Mouse (Mus musculus) neural tube, embryonic 11.5 days (tissue): Measurements from ENCODE around the gene Cd300lf. TPM values are rescaled to one million over a fixed set of nuclear protein-coding genes. Genes with fewer than 3 reads are reported as not detected.

Experiments used
- ATAC-seq: fragments of 200-750 bp; cut with Nextera tagmentation; 2 replicates; pipeline ENCODE4 v1.8.0; 2017; ENCODE audit warnings: moderate number of reproducible peaks, mild to moderate bottlenecking, moderate TSS enrichment, moderate library complexity; ENCODE audit not compliant: insufficient read depth, low FRiP score, low TSS enrichment
- DNase-seq: peaks from one replicate; pipeline ENCODE4 v3.0.0-alpha.2; 2015; ENCODE audit warnings: low spot score
- H3K27ac ChIP-seq: fragments of 300-500 bp; sonication (generic); 2 replicates; pipeline ENCODE4 v1.5.1; 2014; ENCODE audit warnings: low read depth, mild to moderate bottlenecking, low read length
- H3K27me3 ChIP-seq: fragments of 300-500 bp; sonication (generic); 2 replicates; pipeline ENCODE4 v1.6.1; 2014; ENCODE audit warnings: mild to moderate bottlenecking, low read length, mixed read lengths; ENCODE audit not compliant: control insufficient read depth, insufficient read depth
- H3K36me3 ChIP-seq: fragments of 300-500 bp; sonication (generic); 2 replicates; pipeline ENCODE4 v1.6.1; 2014; ENCODE audit warnings: mild to moderate bottlenecking, low read length, moderate library complexity, mixed read lengths; ENCODE audit not compliant: control insufficient read depth, insufficient read depth
- H3K4me1 ChIP-seq: fragments of 300-500 bp; sonication (generic); 2 replicates; pipeline ENCODE4 v1.6.1; 2014; ENCODE audit warnings: low read length, mixed read lengths; ENCODE audit not compliant: control insufficient read depth, insufficient read depth
- H3K4me2 ChIP-seq: fragments of 300-500 bp; sonication (generic); 2 replicates; pipeline ENCODE4 v1.6.1; 2014; ENCODE audit warnings: low read depth, mild to moderate bottlenecking, moderate library complexity
- H3K4me3 ChIP-seq: fragments of 300-500 bp; sonication (generic); 2 replicates; pipeline ENCODE4 v1.5.1; 2014; ENCODE audit warnings: low read depth, low read length
- H3K9ac ChIP-seq: fragments of 300-500 bp; sonication (generic); 2 replicates; pipeline ENCODE4 v1.6.1; 2014; ENCODE audit warnings: mild to moderate bottlenecking, low read length
- H3K9me3 ChIP-seq: fragments of 300-500 bp; sonication (generic); 2 replicates; pipeline ENCODE4 v1.6.1; 2016; ENCODE audit warnings: low read length; ENCODE audit not compliant: control insufficient read depth
- WGBS: fragments of 180-500 bp; shearing (Covaris S2); extraction: QIAGEN DNeasy Blood & Tissue Kit; methylation state at CpG from one replicate; pipeline ENCODE4 v1.1.7; 2014; 5-methylcytosine and 5-hydroxymethylcytosine counted together
- polyA plus RNA-seq: library from polyadenylated mRNA; unstranded; fragments of >200 nt; fragmentation: Nextera tagmentation; extraction: Ambion mirVana; gene quantifications from 2 replicates; pipeline ENCODE4 v1.2.1, GENCODE M21; 2014

Cd300lf gene
- polyA plus RNA-seq, 1 experiment from 2014 or later: not detected

DNA sequence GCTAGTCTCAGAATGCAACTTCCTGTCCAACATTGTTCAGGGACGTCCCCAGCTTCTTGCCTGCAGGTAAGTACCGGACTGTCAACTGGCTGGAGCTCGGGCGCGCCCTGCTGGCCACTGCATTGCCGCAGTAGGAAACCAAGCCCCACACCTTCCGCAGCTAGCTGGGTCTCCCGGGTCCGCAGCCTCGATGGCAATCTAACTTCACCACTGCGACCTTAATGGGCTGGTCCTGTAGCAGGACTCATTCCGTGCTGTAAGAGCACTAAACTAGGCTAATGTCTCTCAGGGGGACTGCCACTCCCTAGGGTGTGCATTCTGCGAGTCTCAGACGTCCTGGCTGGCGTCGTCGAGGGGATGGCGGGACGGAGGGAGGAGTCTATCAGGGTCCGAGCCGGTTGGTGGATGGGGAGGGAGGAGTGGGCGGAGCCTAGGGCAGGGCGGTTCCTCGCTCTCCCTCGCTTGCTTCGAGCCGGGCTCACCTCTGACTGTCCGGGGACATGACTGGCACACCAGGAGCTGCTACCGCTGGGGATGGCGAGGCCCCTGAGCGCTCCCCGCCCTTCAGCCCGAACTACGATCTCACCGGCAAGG lies 20.0 kb upstream of the Cd300lf start:
- ATAC-seq: peak; percentile 67; the same call in 1 of the 2 replicates
- Histone ChIP-seq H3K9me3 (no peaks in the 10 kb centered on the region), H3K27ac (no peak overlapping the region), H3K27me3 (peaks cover 21% of the 10 kb centered on the region), H3K4me3 (peak overlapping the region; percentile 20; the same call in 1 of the 2 replicates), H3K4me2 (peak overlapping the region; percentile 31), H3K9ac (no peak overlapping the region), H3K36me3 (no peaks in the 10 kb centered on the region), H3K4me1 (peaks cover 5% of the 10 kb centered on the region; the same call in 1 of the 2 replicates)
- 1% methylated on average over 30 of the region's 35 CpGs for WGBS
- DNase-seq: peak; percentile 81

DNA sequence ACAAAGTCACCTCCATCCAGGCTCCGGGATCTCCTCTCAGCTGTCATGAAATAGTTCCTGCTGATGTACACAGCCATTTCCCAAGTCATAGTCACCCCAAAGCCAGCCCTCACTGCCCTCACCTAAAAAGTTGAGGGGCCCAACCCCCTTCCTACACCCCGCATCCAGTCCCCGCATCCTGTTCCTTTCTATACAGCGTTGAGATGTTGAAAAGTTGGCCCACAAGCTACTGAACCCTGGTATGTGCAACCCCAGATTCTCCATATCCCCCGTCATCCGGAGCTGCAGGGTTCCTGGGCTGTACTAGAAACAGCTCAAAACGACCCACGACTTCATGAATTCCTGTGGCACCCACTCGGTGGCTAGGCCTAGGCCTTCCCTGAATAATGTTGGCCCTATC lies 19.3 kb upstream of the Cd300lf start:
- Histone ChIP-seq H3K27ac (no peak overlapping the region), H3K36me3 (no peaks in the 10 kb centered on the region), H3K27me3 (peaks cover 21% of the 10 kb centered on the region), H3K4me2 (peak overlapping the region; percentile 31; the same call in 1 of the 2 replicates), H3K9me3 (no peaks in the 10 kb centered on the region), H3K9ac (no peak overlapping the region), H3K4me3 (no peak overlapping the region), H3K4me1 (peaks cover 4% of the 10 kb centered on the region; the same call in 1 of the 2 replicates)
- ATAC-seq (no peak), DNase-seq (no peak)
- WGBS: 78% methylated on average over 9 of the region's 9 CpGs

DNA sequence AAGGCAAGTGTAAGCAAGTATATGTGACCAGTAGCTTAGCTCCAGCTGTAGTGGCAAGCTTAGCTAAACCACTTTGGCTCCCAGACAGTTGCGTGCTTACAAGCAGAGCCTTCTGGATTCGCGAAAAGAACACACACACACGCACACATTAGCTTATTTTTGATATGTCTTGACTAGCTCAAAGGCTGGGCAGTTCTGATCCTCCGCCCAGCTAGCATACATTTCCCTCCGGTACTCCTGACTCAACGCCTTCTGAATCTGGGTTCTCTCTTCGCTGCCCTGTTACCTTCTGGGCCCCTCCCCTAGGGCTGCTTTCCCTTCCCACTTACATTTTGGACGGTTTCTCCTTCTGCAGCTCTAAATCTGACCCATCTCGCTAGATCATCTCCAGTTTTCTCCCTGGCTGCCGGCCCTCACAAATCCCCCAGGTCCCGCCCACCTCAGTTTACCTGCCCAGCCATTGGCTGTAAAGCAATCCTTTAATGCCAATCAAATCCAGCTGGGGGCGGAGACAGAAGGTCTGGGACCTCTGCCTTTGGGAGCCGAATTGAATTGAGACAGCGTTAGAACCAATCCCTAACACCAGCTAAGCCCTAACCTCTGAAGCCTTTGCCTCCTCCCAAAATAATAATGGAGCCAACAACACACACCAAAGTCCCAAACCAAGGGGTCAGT lies 18.1 kb upstream of the Cd300lf start:
- peaks cover 21% of the 10 kb centered on the region for H3K27me3 ChIP-seq
- peak overlapping the region; percentile 36 for H3K4me2 ChIP-seq
- peak; percentile 88 for DNase-seq
- no peaks in the 10 kb centered on the region for H3K36me3 ChIP-seq
- ATAC-seq: no peak
- H3K4me3 ChIP-seq: 0 out of 2 replicates have a peak overlapping the region, but pooled peaks have one; percentile 24
- H3K4me1 ChIP-seq: no peaks in the 10 kb centered on the region
- H3K9me3 ChIP-seq: no peaks in the 10 kb centered on the region
- WGBS: 9% methylated on average over 15 of the region's 15 CpGs
- H3K9ac ChIP-seq: peak overlapping the region; percentile 43; the same call in 1 of the 2 replicates
- H3K27ac ChIP-seq: no peak overlapping the region

DNA sequence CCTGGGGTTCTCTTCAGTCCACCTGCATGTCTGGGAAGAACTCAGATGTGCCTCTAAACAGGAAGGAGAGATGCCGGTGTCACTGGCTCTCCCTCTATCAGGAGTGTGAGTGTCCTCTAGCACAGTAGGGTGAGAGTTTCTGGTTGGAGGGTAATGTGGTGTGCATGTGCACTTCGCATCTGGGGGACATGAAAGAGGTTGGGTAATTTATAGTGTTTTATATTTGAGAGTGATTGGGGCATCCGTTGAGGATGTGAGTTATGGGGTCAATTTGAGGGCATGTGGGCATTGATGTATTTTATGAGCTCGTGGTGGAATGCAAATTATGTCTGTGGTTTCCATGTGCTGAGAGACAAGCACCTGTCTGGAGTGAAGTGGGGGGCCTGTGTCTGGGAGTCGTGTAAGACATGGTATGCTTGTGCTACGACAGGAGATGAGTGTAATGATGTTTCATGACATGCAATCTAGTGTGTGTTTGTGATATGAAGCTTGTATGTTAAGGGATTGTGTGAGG lies 17.0 kb upstream of the Cd300lf start:
- 53% methylated on average over 6 of the region's 6 CpGs for WGBS
- Histone ChIP-seq H3K4me1 (no peaks in the 10 kb centered on the region), H3K27ac (no peak overlapping the region), H3K27me3 (peaks cover 21% of the 10 kb centered on the region), H3K9ac (no peak overlapping the region), H3K36me3 (no peaks in the 10 kb centered on the region), H3K4me2 (no peak overlapping the region), H3K9me3 (no peaks in the 10 kb centered on the region), H3K4me3 (no peak overlapping the region)
- ATAC-seq: no peak
- DNase-seq: no peak

DNA sequence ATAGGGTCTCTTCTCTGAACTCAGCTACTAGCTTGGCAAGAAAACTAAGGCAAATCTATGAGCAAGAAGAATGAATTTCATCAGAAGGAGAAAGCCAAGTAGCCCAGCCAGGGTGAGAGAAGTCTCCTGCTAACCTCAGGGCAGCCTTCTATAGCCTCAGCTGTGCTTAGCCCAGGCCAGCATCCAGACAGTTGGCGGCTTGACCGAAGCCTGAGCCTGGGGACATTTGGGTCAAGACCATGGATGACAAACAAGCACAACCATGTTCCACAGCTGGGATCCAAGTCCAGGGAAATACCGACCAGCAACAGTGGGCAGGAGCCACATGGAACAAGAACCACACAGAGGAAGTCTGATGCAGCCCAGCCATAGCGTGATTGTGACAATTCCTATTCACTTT lies 14.0 kb upstream of the Cd300lf start:
- Histone ChIP-seq H3K9ac (no peak overlapping the region), H3K9me3 (no peaks in the 10 kb centered on the region), H3K27me3 (no peaks in the 10 kb centered on the region), H3K4me3 (no peak overlapping the region), H3K4me1 (no peaks in the 10 kb centered on the region), H3K36me3 (no peaks in the 10 kb centered on the region), H3K4me2 (no peak overlapping the region), H3K27ac (no peak overlapping the region)
- WGBS: 87% methylated on average over 4 of the region's 4 CpGs
- ATAC-seq (no peak), DNase-seq (no peak)

DNA sequence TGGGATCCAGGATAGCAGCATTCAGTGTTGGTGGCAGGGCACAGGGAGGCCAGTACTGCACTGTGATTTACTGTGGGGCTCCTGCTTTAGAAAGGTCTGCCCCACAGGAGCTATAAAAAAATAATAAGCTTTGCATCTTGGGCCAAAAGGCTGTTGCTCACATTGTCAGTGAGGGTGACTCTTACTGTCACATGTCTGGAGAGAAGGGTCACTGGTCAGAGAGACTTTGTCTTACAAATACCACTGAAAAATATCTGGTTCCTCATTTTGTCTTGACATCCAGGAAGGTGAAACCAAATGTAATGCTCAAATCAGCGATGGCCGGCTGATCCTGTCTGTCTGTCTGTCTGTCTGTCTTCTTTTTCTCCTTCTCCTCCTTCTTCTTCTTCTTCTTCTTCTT lies 8.2 kb upstream of the Cd300lf start:
- H3K4me2 ChIP-seq: no peak overlapping the region
- H3K27me3 ChIP-seq: no peaks in the 10 kb centered on the region
- ATAC-seq (no peak), DNase-seq (no peak)
- H3K4me1 ChIP-seq: no peaks in the 10 kb centered on the region
- H3K27ac ChIP-seq: no peak overlapping the region
- whole genome bisulfite sequencing: 88% methylated on average over 2 of the region's 2 CpGs
- H3K36me3 ChIP-seq: no peaks in the 10 kb centered on the region
- no peaks in the 10 kb centered on the region for H3K9me3 ChIP-seq
- no peak overlapping the region for H3K9ac ChIP-seq
- no peak overlapping the region for H3K4me3 ChIP-seq

DNA sequence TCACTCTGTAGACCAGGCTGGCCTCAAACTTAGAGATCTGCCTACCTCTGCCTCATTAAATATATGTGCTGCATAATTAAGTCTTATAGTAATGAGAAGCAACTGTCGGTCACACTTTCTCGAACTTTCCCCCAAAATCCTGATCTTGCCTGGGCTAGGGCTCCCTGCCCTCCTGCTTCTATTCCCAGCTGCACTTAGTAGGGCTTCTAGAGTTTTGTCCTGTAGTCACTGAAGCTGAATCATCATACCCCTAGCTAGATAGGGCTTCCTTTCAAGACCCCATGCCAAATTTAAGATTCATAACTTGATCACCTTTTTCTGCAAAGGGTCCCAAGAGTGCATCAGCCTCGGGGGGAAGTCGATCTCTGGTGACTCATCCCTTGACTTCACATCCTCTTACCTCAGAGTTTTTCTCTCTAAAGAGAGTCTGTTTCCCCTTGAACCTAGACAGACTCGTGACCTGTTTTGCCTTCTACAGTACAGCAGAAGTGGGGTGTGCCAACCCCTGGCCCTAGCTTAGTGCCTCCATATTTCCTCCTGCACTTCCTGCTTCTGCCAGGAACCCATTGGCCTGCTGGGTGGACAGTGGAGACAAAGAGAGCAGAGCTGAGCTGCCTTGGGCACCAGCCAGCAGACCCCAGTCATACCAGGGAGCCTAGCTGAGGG lies 4.9 kb upstream of the Cd300lf start:
- DNase-seq (no peak), ATAC-seq (no peak)
- H3K4me1 ChIP-seq: no peaks in the 10 kb centered on the region
- no peak overlapping the region for H3K9ac ChIP-seq
- no peak overlapping the region for H3K27ac ChIP-seq
- no peaks in the 10 kb centered on the region for H3K36me3 ChIP-seq
- H3K9me3 ChIP-seq: no peaks in the 10 kb centered on the region
- no peak overlapping the region for H3K4me2 ChIP-seq
- 89% methylated on average over 5 of the region's 5 CpGs for WGBS
- H3K27me3 ChIP-seq: no peaks in the 10 kb centered on the region
- H3K4me3 ChIP-seq: no peak overlapping the region

DNA sequence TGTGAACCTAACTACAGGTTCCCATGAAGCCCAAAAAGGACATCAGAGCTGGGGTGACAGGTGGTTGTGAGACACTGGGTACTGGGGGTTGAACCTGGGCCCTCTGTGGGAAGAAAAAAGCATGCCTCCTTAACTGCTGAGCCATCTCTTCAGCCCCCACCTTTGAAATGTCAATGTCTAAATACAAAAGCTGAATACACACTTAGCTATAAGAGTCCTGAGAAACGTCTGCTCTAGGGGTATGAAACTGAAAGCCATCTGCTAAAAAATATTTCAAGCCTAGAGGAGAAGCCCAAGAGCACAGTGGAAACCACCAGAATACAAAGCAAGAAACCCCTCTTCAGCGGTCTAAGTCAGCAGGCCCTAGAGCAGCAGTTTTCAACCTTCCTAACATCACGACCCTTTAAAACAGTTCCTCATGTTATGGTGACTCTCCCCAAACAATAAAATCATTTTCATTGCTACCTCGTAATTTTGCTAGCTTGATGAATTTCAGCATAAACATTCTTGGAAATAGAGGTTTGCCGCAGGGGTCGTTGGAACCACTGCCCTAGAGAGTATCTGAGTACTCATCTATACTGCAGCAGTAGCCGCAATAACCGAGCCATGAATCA lies 1.9 kb downstream of the Cd300lf start:
- DNase-seq (no peak), ATAC-seq (no peak)
- Histone ChIP-seq H3K9me3 (no peaks in the 10 kb centered on the region), H3K4me3 (no peak overlapping the region), H3K4me1 (no peaks in the 10 kb centered on the region), H3K4me2 (no peak overlapping the region), H3K36me3 (no peaks in the 10 kb centered on the region), H3K27ac (no peak overlapping the region), H3K9ac (no peak overlapping the region), H3K27me3 (no peaks in the 10 kb centered on the region)
- 85% methylated on average over 8 of the region's 8 CpGs for WGBS
